Mouse (Mus musculus): ENCODE results near the gene Gimap9. TPM values are rescaled to one million over a fixed set of nuclear protein-coding genes. Genes with fewer than 3 reads are reported as not detected.

Gimap9 gene
- polyA plus RNA-seq, 1 experiment from 2014 or later = 7.5 TPM

DNA sequence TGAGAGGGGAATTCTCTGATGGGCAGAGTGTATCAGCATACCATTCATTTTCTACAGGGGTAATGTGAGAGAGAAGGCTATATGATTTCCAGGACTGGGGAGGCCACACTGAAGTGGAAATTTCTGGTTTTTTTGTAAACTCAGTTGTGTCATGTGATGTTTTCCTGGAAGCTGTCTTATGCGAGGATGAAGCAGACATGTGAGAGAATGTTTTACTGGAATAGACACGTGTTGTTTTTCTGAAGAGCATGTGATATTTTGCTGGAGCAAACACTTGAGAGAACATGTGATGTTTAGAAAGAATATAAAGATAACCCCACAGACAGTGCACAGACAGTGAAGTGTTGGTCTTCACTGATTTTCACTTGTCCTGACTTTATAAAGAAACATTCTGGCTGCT is 37.4 kb upstream of the Gimap9 start:
- Histone ChIP-seq H3K9ac (no peak overlapping the region), H3K27me3 (no peaks in the 10 kb centered on the region), H3K4me1 (no peaks in the 10 kb centered on the region), H3K4me3 (no peak overlapping the region), H3K4me2 (no peak overlapping the region), H3K27ac (no peak overlapping the region), H3K36me3 (no peaks in the 10 kb centered on the region), H3K9me3 (no peaks in the 10 kb centered on the region)
- no peak for ATAC-seq (ENCODE audit: insufficient number of reproducible peaks, low FRiP score, low TSS enrichment, low read depth)
- 68% methylated on average over 2 of the region's 2 CpGs for WGBS

DNA sequence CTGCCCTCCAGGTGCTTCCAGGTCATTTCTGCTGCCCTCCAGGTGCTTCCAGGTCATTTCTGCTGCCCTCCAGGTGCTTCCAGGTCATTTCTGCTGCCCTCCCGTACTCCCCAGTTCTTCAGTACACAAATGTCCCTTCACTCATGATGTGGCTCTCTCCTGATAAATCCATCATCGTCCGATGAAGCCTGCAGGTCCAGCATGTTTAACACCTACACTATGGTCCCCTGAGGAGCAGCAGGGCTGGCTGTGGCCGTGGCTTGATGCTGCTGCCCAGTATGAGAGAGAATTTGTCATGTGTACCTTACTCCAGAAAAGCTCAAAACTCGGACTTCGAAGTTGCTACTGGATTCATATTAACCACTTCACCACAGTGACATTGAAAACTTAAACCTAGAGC is 34.5 kb upstream of the Gimap9 start:
- Histone ChIP-seq H3K27me3 (no peaks in the 10 kb centered on the region), H3K9ac (no peak overlapping the region), H3K4me2 (no peak overlapping the region), H3K4me3 (no peak overlapping the region), H3K36me3 (no peaks in the 10 kb centered on the region), H3K9me3 (no peaks in the 10 kb centered on the region), H3K4me1 (no peaks in the 10 kb centered on the region), H3K27ac (no peak overlapping the region)
- ATAC-seq (ENCODE audit: insufficient number of reproducible peaks, low FRiP score, low TSS enrichment, low read depth) = no peak
- WGBS = 59% methylated on average over 6 of the region's 6 CpGs

DNA sequence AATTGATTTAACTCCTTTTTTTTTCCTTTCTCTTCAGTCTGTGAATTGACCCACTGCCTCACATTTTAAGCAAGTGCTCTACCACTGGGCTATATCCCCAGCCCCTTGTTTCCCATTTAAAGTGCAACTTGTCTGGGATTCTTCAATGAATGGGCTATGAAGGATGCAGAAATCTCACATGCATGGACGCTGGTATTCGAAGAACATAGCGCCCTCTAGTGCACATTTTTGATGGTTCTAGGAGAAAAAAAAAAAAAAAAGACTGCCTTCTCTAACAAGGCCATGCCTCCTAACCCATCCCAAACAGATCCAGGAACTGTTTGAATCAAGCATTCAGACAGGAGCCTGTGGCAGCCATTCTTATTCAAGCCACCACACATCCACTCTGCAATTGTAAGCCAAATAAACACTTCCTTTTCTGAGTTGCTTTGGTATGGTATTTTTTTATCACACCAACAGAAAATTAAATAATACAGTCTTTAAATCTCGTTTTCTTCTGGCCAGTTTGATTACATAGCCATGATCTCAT is 33.1 kb upstream of the Gimap9 start:
- Histone ChIP-seq H3K4me1 (no peaks in the 10 kb centered on the region), H3K27ac (no peak overlapping the region), H3K4me3 (no peak overlapping the region), H3K36me3 (no peaks in the 10 kb centered on the region), H3K9ac (no peak overlapping the region), H3K27me3 (no peaks in the 10 kb centered on the region), H3K9me3 (no peaks in the 10 kb centered on the region), H3K4me2 (no peak overlapping the region)
- no peak for ATAC-seq (ENCODE audit: insufficient number of reproducible peaks, low FRiP score, low TSS enrichment, low read depth)
- 18% methylated on average over 4 of the region's 4 CpGs for WGBS

DNA sequence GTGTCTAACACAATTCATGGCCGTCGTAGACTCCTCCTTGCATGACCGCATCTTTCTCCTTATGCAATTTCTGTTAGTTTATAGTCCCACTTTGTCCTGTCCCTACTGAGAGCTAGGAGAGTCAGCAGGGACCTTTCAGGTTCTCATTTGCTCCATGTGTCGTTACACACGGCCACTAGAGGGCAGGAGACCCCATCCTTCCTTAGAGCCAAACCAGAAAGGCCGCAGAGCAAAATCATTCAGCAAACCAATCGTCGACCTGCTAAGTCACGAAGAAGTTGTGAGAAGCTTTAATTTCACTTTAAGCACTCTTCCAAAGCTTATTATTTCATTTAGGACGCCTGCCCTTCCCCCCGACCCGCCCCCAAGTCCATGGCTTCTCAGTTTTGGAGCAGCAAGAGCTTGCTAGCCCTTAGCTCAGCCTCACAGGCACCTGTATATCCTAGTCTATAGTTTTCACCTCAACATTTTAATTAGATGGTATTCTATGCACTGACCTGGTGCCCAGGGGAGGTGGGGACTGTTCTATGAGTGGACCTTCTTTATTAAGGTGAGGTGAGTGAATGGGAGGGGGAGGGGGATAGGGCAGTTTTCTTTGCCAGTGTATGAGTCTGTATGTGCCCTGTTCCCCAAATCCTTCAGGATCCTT is 30.1 kb upstream of the Gimap9 start:
- H3K4me3 ChIP-seq = no peak overlapping the region
- H3K4me2 ChIP-seq = no peak overlapping the region
- 9% methylated on average over 12 of the region's 12 CpGs for WGBS
- no peak overlapping the region for H3K9ac ChIP-seq
- H3K9me3 ChIP-seq = no peaks in the 10 kb centered on the region
- no peaks in the 10 kb centered on the region for H3K36me3 ChIP-seq
- H3K27ac ChIP-seq = no peak overlapping the region
- ATAC-seq (ENCODE audit: insufficient number of reproducible peaks, low FRiP score, low TSS enrichment, low read depth) = no peak
- no peaks in the 10 kb centered on the region for H3K4me1 ChIP-seq
- H3K27me3 ChIP-seq = no peaks in the 10 kb centered on the region

DNA sequence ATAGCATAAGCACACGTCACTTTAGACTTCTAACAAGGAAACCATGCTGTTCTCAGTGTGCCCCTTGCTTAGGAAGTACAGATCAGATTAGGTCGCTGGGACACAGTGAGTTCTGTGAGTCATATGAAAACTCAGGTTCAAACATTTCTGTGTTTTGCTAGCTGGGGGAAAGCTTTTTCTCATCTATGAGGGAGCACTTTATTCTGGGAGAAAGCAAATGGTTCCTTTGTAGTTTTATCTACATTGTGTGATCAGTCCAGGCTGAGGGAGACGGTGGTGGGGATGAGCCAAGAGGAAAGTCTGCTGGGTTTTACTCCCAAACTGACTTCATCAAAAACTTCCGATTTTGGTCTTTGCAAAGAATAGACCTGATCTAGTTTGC is 29.6 kb upstream of the Gimap9 start:
- Histone ChIP-seq H3K4me2 (no peak overlapping the region), H3K4me1 (no peaks in the 10 kb centered on the region), H3K4me3 (no peak overlapping the region), H3K36me3 (no peaks in the 10 kb centered on the region), H3K9me3 (no peaks in the 10 kb centered on the region), H3K9ac (no peak overlapping the region), H3K27me3 (no peaks in the 10 kb centered on the region), H3K27ac (no peak overlapping the region)
- ATAC-seq (ENCODE audit: insufficient number of reproducible peaks, low FRiP score, low TSS enrichment, low read depth) = no peak
- WGBS = 82% methylated on average over 4 of the region's 4 CpGs

DNA sequence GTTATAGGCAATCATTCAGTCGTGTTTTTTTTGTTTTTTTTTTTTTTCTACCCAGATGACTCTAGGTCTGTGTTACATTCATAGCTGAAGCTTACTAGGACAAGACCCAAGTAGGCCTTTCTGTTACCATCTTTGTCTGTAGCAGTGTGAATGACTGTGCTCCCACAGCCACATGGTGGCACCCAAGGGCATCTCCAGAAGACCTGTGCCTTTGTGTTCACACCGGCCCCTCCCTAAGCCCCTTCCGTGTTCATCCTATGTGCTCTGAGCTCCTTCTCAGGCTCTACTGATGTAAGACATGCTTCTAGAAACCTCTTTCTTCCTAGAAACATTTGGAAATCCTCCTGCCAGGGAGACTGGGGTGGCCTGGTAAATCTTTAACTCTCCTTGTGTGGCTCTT is 28.9 kb upstream of the Gimap9 start, which contains the start of gene Gimap8:
Gimap8 (plus strand) TSS at position 240 of the 400 bp plus-strand sequence.
- Histone ChIP-seq H3K4me2 (no peak within 1 kb of the TSS), H3K27me3 (no peaks in the 10 kb centered on the region), H3K4me1 (no peaks in the 10 kb centered on the region), H3K4me3 (no peak within 1 kb of the TSS), H3K9ac (no peak within 1 kb of the TSS), H3K36me3 (no peaks in the 10 kb centered on the region), H3K9me3 (no peaks in the 10 kb centered on the region), H3K27ac (no peak within 1 kb of the TSS)
- 46% methylated on average over 3 of the region's 3 CpGs for WGBS
- ATAC-seq (ENCODE audit: insufficient number of reproducible peaks, low FRiP score, low TSS enrichment, low read depth) = no peak

DNA sequence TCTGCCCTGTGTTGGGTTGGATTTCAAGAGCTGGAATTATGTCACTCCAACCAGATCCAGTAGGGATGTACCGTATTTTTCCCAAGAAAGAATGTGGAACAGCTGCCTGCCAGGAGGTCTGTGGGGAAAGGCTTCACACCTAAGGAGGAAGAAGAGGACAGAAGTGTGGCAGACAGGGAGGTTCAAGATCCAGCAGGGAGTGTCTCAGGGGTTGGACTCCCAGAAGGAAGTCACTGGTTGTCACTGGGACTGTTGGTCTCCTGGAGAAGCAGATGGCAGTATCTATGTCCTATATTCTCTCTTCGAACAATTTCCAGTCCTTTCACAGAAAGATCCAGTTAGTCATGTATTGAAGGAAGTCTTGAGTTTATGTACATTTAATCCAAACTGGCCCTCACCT is 28.3 kb upstream of the Gimap9 start:
- Histone ChIP-seq H3K9ac (no peak overlapping the region), H3K36me3 (no peaks in the 10 kb centered on the region), H3K27me3 (no peaks in the 10 kb centered on the region), H3K9me3 (no peaks in the 10 kb centered on the region), H3K4me2 (no peak overlapping the region), H3K4me1 (no peaks in the 10 kb centered on the region), H3K4me3 (no peak overlapping the region), H3K27ac (no peak overlapping the region)
- WGBS = 78% methylated on average over 2 of the region's 2 CpGs
- no peak for ATAC-seq (ENCODE audit: insufficient number of reproducible peaks, low FRiP score, low TSS enrichment, low read depth)

DNA sequence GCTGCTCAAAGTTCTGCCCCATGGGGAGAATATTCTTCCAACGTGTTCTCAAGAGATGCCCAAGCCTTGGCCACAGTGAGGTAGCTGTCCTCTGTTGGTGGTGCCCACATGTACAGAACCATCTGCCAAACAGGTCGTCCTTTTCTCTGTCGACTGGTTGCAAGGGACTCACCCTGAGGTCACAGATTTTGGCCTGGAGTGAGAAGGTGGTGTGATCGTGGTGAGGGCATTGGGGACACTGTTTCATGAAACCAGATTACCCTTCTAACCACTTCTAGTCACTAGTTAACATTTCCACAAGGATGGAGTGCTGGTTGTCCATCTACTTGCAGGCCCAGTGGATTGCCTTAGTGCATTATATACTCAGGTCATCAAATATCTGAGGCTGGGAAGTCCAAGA is 27.1 kb upstream of the Gimap9 start:
- no peak for ATAC-seq (ENCODE audit: insufficient number of reproducible peaks, low FRiP score, low TSS enrichment, low read depth)
- no peaks in the 10 kb centered on the region for H3K4me1 ChIP-seq
- WGBS = 82% methylated on average over 4 of the region's 4 CpGs
- H3K4me2 ChIP-seq = no peak overlapping the region
- no peaks in the 10 kb centered on the region for H3K9me3 ChIP-seq
- no peak overlapping the region for H3K9ac ChIP-seq
- no peak overlapping the region for H3K4me3 ChIP-seq
- H3K36me3 ChIP-seq = no peaks in the 10 kb centered on the region
- no peak overlapping the region for H3K27ac ChIP-seq
- no peaks in the 10 kb centered on the region for H3K27me3 ChIP-seq

DNA sequence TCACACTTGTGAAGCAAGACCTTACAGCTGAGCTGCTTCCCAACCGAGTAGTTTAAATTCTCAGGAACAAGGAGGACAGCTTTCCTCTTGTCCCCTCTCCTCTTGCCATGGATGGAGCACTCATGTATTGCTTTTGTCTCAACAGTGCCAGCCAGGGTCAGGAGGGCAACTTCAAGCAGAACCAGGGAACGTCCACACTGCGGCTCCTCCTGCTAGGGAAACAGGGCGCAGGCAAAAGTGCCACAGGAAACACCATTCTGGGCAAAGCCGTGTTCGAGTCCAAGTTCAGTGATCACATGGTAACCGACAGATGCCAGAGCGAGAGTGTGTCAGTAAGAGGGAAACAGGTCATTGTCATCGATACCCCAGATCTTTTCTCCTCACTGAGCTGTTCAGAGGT is 25.9 kb upstream of the Gimap9 start:
- ATAC-seq (ENCODE audit: insufficient number of reproducible peaks, low FRiP score, low TSS enrichment, low read depth) = no peak
- Histone ChIP-seq H3K9me3 (no peaks in the 10 kb centered on the region), H3K27ac (no peak overlapping the region), H3K4me1 (no peaks in the 10 kb centered on the region), H3K9ac (no peak overlapping the region), H3K4me3 (no peak overlapping the region), H3K27me3 (no peaks in the 10 kb centered on the region), H3K4me2 (no peak overlapping the region), H3K36me3 (no peaks in the 10 kb centered on the region)
- 86% methylated on average over 9 of the region's 9 CpGs for WGBS

DNA sequence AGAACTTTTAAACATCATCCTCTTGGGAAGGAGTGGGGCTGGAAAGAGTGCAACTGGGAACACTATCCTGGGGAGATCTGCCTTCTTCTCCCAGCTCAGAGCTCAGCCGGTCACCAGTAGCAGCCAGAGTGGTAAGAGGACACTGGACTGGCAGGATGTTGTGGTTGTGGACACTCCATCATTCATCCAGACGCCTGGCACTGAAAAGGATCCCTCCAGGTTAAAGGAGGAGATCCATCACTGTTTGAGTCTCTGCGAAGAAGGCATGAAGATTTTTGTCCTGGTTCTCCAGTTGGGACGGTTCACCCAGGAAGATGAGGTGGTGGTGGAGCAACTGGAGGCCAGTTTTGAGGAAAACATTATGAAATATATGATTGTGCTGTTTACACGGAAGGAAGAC is 17.2 kb upstream of the Gimap9 start:
- 66% methylated on average over 5 of the region's 5 CpGs for WGBS
- ATAC-seq (ENCODE audit: insufficient number of reproducible peaks, low FRiP score, low TSS enrichment, low read depth) = no peak
- Histone ChIP-seq H3K27ac (no peak overlapping the region), H3K4me1 (no peaks in the 10 kb centered on the region), H3K9ac (no peak overlapping the region), H3K9me3 (no peaks in the 10 kb centered on the region), H3K4me3 (no peak overlapping the region), H3K36me3 (no peaks in the 10 kb centered on the region), H3K4me2 (no peak overlapping the region), H3K27me3 (no peaks in the 10 kb centered on the region)

DNA sequence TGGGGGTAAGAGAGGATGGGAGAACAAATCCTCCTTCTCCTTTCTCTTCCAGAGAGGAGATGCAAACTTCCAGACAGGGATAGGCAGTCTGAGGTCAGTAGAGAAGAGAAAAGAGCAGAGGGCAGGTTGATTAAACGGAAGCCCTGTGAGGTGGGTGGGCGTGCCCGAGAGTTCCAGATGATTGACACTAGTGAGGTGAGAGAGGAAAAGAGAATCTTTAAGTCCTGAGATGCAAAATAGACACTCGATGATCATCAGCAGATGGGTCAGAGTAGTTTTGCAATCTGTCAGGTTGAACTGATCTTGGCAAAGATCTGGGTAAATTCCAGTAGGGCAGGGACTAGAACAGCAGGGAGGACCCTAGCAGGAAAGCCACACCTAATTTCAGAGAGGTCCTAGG is 11.2 kb upstream of the Gimap9 start:
- H3K27ac ChIP-seq = no peak overlapping the region
- 81% methylated on average over 4 of the region's 4 CpGs for WGBS
- no peaks in the 10 kb centered on the region for H3K9me3 ChIP-seq
- no peaks in the 10 kb centered on the region for H3K27me3 ChIP-seq
- no peak overlapping the region for H3K4me3 ChIP-seq
- no peaks in the 10 kb centered on the region for H3K4me1 ChIP-seq
- H3K9ac ChIP-seq = no peak overlapping the region
- H3K4me2 ChIP-seq = no peak overlapping the region
- no peak for ATAC-seq (ENCODE audit: insufficient number of reproducible peaks, low FRiP score, low TSS enrichment, low read depth)
- no peaks in the 10 kb centered on the region for H3K36me3 ChIP-seq

DNA sequence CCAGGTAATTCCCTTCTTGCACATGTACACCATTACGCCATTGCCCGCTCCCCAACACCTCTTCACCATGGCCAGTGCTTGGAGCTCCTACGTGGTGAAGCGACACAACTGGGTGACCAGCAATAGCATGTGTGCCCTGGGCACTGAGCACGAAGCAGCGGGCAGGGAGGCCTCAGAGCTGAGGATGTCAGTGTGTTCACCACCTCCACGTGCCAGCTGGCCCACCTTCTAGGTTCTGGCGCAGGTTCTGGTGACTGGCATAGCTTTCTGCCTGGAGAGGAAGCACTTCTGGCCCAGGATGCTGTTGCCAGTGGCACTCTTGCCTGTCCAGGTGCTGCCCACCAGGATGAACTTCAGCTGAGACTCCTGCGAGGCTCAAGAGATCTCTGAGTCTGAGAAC is 10.5 kb upstream of the Gimap9 start:
- Histone ChIP-seq H3K9me3 (no peaks in the 10 kb centered on the region), H3K9ac (no peak overlapping the region), H3K36me3 (no peaks in the 10 kb centered on the region), H3K4me1 (no peaks in the 10 kb centered on the region), H3K27ac (no peak overlapping the region), H3K4me3 (no peak overlapping the region), H3K27me3 (no peaks in the 10 kb centered on the region), H3K4me2 (no peak overlapping the region)
- WGBS = 92% methylated on average over 9 of the region's 9 CpGs
- no peak for ATAC-seq (ENCODE audit: insufficient number of reproducible peaks, low FRiP score, low TSS enrichment, low read depth)

DNA sequence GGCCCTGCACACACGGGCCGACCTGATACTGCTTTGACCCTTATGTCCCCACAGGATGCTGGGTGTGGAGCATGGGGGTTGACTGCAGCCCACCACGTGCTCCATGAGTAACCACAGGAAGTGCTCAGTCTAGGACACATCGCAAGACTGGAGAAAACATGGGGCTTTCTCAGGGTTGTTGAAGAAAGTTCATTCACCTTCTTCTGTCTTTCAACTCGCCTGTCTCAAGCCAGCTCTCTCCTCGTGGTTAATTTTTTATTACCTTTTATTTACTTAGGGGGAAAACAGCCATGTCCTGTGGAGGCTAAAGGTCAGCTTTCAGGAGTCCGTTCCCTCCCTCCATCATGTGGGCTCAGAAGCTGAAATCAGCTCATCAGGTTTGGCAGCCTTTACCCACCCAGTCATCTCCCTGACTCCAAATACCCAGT is 9.8 kb upstream of the Gimap9 start:
- Histone ChIP-seq H3K4me3 (no peak overlapping the region), H3K4me1 (no peaks in the 10 kb centered on the region), H3K36me3 (no peaks in the 10 kb centered on the region), H3K27me3 (no peaks in the 10 kb centered on the region), H3K27ac (no peak overlapping the region), H3K9ac (no peak overlapping the region), H3K4me2 (no peak overlapping the region), H3K9me3 (no peaks in the 10 kb centered on the region)
- 31% methylated on average over 7 of the region's 7 CpGs for WGBS
- no peak for ATAC-seq (ENCODE audit: insufficient number of reproducible peaks, low FRiP score, low TSS enrichment, low read depth)

Measured in limb, embryonic 15.5 days (tissue).